ENCODE assay signal across 10 mouse cellular contexts in the genomic region with DNA sequence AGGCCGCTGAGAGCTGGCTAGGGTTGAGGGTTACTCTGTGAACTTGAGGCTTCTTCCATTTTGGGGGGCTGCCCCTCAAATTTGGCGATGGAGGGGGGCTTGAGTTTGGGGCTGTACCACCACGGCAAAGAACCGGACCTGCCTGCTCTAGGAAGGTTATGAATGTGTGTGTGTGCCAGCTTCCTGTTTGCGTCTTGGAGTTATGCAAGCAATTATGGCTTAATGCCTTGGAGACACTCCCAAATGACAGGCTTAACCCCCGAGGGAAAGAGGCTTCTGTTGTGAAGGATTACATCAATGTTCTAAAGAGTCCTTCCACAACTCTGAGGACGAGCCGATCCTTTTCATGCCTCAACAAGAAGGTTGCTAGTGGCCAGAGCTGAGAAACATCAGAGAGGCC.
DNase-seq lines count a peak whose midpoint lies in the region; ATAC-seq and TF ChIP-seq lines count a peak whose summit lies in the region.
"Had no signal": no experiment of that assay in that cellular context is flagged by ENCODE, and none has a peak within 500 bp of the region (broad histone marks: within the 10 kb centered on the region; RNA-seq: fewer than 3 reads in every experiment).

No protein-coding gene starts in this region.

- H3K36me3 ChIP-seq in heart, adult 2 months (ENCODE audit: control insufficient read depth, insufficient read depth, low read length) = no peaks in the 10 kb centered on the region
- H3K36me3 ChIP-seq in embryonic facial prominence, embryonic 14.5 days (ENCODE audit: control insufficient read depth, insufficient read depth, low read length) = no peaks in the 10 kb centered on the region
- H3K36me3 ChIP-seq in intestine, embryonic 15.5 days = no peaks in the 10 kb centered on the region
- no peaks in the 10 kb centered on the region for H3K36me3 ChIP-seq in midbrain, postnatal 0 days (ENCODE audit: insufficient read depth, low read length)

- no peaks in the 10 kb centered on the region for H3K79me2 ChIP-seq in heart, adult 2 months (replicated peaks; ENCODE audit: control insufficient read depth, insufficient read depth, low read length)

- H3K9ac ChIP-seq in heart, adult 2 months (ENCODE audit: low read depth, low read length) = no peak overlapping the region
- no peak overlapping the region for H3K9ac ChIP-seq in embryonic facial prominence, embryonic 14.5 days (ENCODE audit: low read depth, low read length)
- H3K9ac ChIP-seq in intestine, embryonic 15.5 days = no peak overlapping the region
- no peak overlapping the region for H3K9ac ChIP-seq in midbrain, postnatal 0 days (replicated peaks; ENCODE audit: low read length, poor library complexity, severe bottlenecking)
- H3K9ac ChIP-seq: liver, embryonic 14.5 days had no signal

- WGBS in heart, adult 2 months = 48% methylated on average over 8 of the region's 8 CpGs
- WGBS in embryonic facial prominence, embryonic 14.5 days = 21% methylated on average over 8 of the region's 8 CpGs
- WGBS in intestine, embryonic 15.5 days = 41% methylated on average over 8 of the region's 8 CpGs
- 39% methylated on average over 8 of the region's 8 CpGs for WGBS in midbrain, postnatal 0 days

- 0 out of 2 replicates have a peak, but pooled peaks have one; percentile 14 for TF ChIP-seq EP300 in heart, adult 2 months (IDR thresholded peaks at IDR 0.05; ENCODE audit: insufficient read depth, low read depth, low read length)

- no peak overlapping the region for H3K4me3 ChIP-seq in heart, adult 2 months
- no peak overlapping the region for H3K4me3 ChIP-seq in embryonic facial prominence, embryonic 14.5 days (ENCODE audit: low read depth, low read length)
- H3K4me3 ChIP-seq in intestine, embryonic 15.5 days (replicated peaks) = no peak overlapping the region
- no peak overlapping the region for H3K4me3 ChIP-seq in midbrain, postnatal 0 days (ENCODE audit: low read depth, low read length)

- TF ChIP-seq POLR2A in heart, adult 2 months (IDR thresholded peaks at IDR 0.05; ENCODE audit: insufficient read depth, low read depth, low read length) = peak; percentile 41; the same call in 1 of the 2 replicates

- 0 out of 2 replicates have a peak overlapping the region, but pooled peaks have one; percentile 10 for H3K4me2 ChIP-seq in embryonic facial prominence, embryonic 14.5 days (ENCODE audit: low read depth, low read length)
- no peak overlapping the region for H3K4me2 ChIP-seq in intestine, embryonic 15.5 days (replicated peaks)
- H3K4me2 ChIP-seq in midbrain, postnatal 0 days (ENCODE audit: low read depth, low read length, poor library complexity, severe bottlenecking) = no peak overlapping the region

- no peaks in the 10 kb centered on the region for H3K27me3 ChIP-seq in heart, adult 2 months (ENCODE audit: control insufficient read depth, insufficient read depth, low read length)
- no peaks in the 10 kb centered on the region for H3K27me3 ChIP-seq in embryonic facial prominence, embryonic 14.5 days (replicated peaks; ENCODE audit: control insufficient read depth, insufficient read depth, low read length)
- H3K27me3 ChIP-seq in intestine, embryonic 15.5 days (replicated peaks) = no peaks in the 10 kb centered on the region
- no peaks in the 10 kb centered on the region for H3K27me3 ChIP-seq in midbrain, postnatal 0 days (ENCODE audit: insufficient read depth, low read length)

- H3K27ac ChIP-seq in heart, adult 2 months = no peak overlapping the region
- H3K27ac ChIP-seq in embryonic facial prominence, embryonic 14.5 days (replicated peaks; ENCODE audit: low read depth, low read length) = peak overlapping the region; percentile 31; the same call in 1 of the 2 replicates
- H3K27ac ChIP-seq in intestine, embryonic 15.5 days = no peak overlapping the region
- H3K27ac ChIP-seq in midbrain, postnatal 0 days (ENCODE audit: low read depth, low read length) = no peak overlapping the region
- H3K27ac ChIP-seq: liver, embryonic 14.5 days had no signal

- H3K9me3 ChIP-seq in embryonic facial prominence, embryonic 14.5 days (ENCODE audit: control insufficient read depth, low read length) = no peaks in the 10 kb centered on the region
- no peaks in the 10 kb centered on the region for H3K9me3 ChIP-seq in intestine, embryonic 15.5 days
- no peaks in the 10 kb centered on the region for H3K9me3 ChIP-seq in midbrain, postnatal 0 days (ENCODE audit: low read length)

- ATAC-seq in embryonic facial prominence, embryonic 14.5 days (ENCODE audit: low read depth) = peak; percentile 62; the same call in 1 of the 2 replicates
- peak; percentile 53; the same call in 1 of the 2 replicates for ATAC-seq in intestine, embryonic 15.5 days
- peak; percentile 17; the same call in 1 of the 2 replicates for ATAC-seq in midbrain, postnatal 0 days (ENCODE audit: low FRiP score)
- no peak for ATAC-seq in inflammation-experienced regulatory T-cells, adult 6 months

- intact Hi-C loops in heart, adult 2 months (cut with DNase I) = no loop called here

- DNase-seq in heart, adult 2 months = peak; percentile 47 to 61
- DNase-seq in heart, postnatal 4 days = no peak
- peak; percentile 86 for DNase-seq in embryonic facial prominence, embryonic 14.5 days (ENCODE audit: low spot score)
- DNase-seq in midbrain, postnatal 0 days (ENCODE audit: low spot score) = peak; percentile 35
- DNase-seq in cerebellum, adult 9-10 months = no peak
- DNase-seq in adrenal gland, adult 18-20 months (ENCODE audit: low spot score in 2 of 2) = no peak
- DNase-seq: thymus, postnatal 4 days had no signal

- H3K4me1 ChIP-seq in heart, adult 2 months (ENCODE audit: control insufficient read depth, insufficient read depth, low read length) = peaks cover 2% of the 10 kb centered on the region; the same call in 1 of the 2 replicates
- peaks cover 37% of the 10 kb centered on the region for H3K4me1 ChIP-seq in embryonic facial prominence, embryonic 14.5 days (ENCODE audit: control insufficient read depth, insufficient read depth, low read length)
- H3K4me1 ChIP-seq in intestine, embryonic 15.5 days (replicated peaks) = peaks cover 10% of the 10 kb centered on the region
- H3K4me1 ChIP-seq in midbrain, postnatal 0 days (ENCODE audit: insufficient read depth, low read length) = 0 out of 2 replicates have a peak, but pooled peaks cover 4% of the 10 kb centered on the region

- TF ChIP-seq CTCF in heart, adult 2 months (IDR thresholded peaks at IDR 0.05) = no peak
- no peak for TF ChIP-seq CTCF in midbrain, postnatal 0 days (IDR thresholded peaks at IDR 0.05)

Comparison
In these comparisons a context has a peak if more than half of its experiments do, and no peak if none do; other contexts are left out.
1. DNase-seq: peak in heart, adult 2 months (2 of 2), embryonic facial prominence, embryonic 14.5 days (single experiment) and midbrain, postnatal 0 days (single experiment); none in heart, postnatal 4 days (single experiment), cerebellum, adult 9-10 months (single experiment) and adrenal gland, adult 18-20 months (0 of 2).